Mouse (Mus musculus) mouse trophoblast stem cell (cell line): Measurements from ENCODE around the gene Rbfox2.

Experiments
- in situ Hi-C, 2 experiments: fragments of 300-500 bp; cut with MseI, MboI; formaldehyde crosslinking; loops; 2 replicates in 1 of 2; 3 replicates in 1 of 2; pipeline ENCODE4 v1.15.1; 2025

Rbfox2 gene

DNA sequence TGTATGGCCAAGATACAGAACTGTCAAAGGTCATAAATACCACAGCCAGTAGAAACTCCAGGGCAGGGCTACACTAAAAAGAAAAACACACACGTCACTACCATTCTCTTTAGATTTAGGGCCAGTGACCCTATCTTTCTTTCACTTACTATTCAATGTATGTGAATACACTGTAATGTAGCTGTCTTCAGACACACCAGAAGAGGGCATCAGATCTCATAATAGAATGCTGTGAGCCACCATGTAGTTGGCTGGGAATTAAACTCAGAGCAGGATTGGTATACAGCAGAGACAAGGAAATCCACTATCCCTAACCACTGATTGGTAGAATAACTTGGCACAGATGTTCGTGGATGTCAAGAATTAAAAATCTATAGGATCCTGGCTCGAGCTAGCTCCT lies 76.7 kb downstream of the Rbfox2 start:
- in situ Hi-C loops: no loop called here

- in situ Hi-C loops: loop anchor here (10.0 kb wide), 1 partner anchor 138 kb away; no protein-coding TSS in a partner anchor
Measured at GRCm38 (mm10) chr15:77226831-77227354, 79.9 kb downstream of the Rbfox2 start.

GRCm38 (mm10) chr15:77225858-77226257 lies 80.9 kb downstream of the Rbfox2 start:
- in situ Hi-C loops: loop anchor here (10.0 kb wide), 1 partner anchor 139 kb away; no protein-coding TSS in a partner anchor

GRCm38 (mm10) chr15:77225274-77225673 lies 81.5 kb downstream of the Rbfox2 start:
- in situ Hi-C loops: loop anchor here (10.0 kb wide), 1 partner anchor 140 kb away; no protein-coding TSS in a partner anchor

DNA sequence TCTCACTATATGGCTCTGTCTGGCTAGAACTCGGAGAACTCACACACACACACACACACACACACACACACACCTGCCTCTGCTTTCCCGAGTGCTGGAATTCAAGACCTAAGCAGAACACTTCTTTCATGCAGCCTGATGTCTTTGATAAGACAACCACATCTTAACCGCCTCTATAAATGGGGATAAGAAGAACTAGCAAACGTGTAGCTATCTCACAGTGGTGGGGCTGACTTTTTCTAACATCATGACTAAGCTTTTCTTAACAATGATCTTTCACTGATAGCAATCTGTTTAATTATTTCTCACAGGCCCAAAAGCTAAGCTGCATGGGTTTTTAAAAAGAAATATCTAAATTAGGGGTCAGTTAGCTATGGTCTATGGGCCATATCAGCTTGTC lies 86.0 kb downstream of the Rbfox2 start:
- in situ Hi-C loops: loop anchor here (10.0 kb wide), 1 partner anchor 144 kb away; no protein-coding TSS in a partner anchor

GRCm38 (mm10) chr15:77220137-77220536 lies 86.7 kb downstream of the Rbfox2 start:
- in situ Hi-C loops: loop anchor here (10.0 kb wide), 1 partner anchor 145 kb away; no protein-coding TSS in a partner anchor

GRCm38 (mm10) chr15:77219571-77219970 lies 87.2 kb downstream of the Rbfox2 start:
- in situ Hi-C loops: no loop called here

DNA sequence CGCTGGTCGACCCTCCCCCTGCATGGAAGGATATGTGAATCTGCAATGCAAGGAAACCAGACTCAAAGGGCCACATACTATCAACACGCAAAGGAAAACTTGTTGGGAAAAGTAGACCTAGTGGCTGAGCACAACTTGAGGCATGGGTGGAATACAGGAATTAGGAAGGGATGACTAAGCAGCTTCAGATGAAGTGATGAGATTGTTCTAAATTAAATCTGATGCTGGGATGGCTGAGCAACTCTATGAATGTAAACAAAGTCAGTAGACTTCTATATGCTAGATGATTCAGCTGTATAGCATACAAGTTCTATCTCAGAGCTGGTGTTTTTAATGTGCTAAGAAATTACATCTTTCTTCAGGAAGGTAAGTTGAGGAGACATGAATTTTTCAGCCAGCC lies 88.8 kb downstream of the Rbfox2 start:
- in situ Hi-C loops: no loop called here

DNA sequence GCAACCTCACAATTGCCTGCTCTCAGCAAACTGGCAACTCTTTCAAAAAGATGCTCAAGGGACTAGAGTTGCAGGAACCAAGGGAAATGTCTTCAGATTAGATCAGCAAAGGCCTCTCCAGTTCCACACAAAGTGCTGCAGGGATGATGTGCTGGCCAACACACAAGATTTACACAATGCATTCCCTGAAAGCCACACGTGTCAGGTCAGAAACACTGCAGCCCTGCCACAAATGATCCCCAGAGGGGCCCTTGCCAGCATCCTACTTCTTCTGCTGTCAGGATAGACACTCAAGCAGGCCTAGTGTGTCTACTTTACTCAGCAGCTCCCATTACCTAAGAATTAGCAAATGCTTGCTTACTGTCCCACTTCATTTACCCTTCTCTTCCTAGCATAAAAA lies 89.3 kb downstream of the Rbfox2 start:
- in situ Hi-C loops: no loop called here

DNA sequence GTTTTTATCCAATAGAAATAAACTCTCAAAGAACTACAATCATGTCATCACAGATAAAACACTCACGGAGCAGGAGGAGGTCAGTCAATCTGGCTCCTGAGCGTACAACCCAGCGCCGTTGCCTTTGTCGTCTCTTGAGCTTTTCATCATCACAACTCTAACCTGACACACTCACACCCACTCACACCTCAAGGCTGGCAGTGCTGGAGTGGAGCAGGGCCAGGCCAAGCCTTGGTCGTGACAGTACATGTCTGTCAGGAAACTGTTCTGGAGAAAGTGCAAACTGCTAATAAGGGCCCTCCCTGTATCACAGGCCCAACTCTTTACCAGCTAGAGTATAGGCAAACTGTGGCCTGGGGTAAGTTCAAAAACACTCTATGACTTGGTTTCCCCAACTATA lies 90.1 kb downstream of the Rbfox2 start:
- in situ Hi-C loops: no loop called here

DNA sequence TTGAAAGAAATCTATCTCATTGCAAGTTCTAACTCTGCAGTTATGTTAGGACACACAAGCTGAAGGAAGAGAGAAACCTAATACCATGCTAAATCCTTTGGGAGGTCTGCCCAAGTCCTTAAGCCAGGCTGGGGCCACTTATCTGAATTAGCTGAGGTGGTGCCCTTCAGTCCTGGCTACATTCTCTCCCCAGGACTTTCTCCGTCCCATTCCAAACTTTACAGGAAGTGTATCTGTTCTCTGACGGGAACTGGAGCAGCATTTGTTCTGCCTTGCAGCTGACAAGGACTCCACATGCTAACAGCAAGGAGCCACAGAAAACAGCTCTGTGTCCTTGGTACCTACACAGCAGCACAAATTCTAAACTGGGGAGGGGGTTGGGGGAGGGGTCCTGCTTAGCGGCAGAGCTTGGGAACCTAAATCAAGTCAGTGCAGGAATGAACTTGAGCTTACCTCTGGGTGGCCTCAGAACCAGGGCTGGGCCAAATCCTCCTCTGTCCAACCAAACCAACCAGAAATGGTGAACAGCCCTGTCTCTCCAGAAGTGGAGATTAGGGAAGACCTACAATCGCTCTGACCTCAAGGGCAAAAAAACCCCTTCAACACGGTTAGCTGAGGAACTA lies 91.5 kb downstream of the Rbfox2 start:
- in situ Hi-C loops: no loop called here

GRCm38 (mm10) chr15:77214410-77215107 lies 92.2 kb downstream of the Rbfox2 start:
- in situ Hi-C loops: no loop called here

DNA sequence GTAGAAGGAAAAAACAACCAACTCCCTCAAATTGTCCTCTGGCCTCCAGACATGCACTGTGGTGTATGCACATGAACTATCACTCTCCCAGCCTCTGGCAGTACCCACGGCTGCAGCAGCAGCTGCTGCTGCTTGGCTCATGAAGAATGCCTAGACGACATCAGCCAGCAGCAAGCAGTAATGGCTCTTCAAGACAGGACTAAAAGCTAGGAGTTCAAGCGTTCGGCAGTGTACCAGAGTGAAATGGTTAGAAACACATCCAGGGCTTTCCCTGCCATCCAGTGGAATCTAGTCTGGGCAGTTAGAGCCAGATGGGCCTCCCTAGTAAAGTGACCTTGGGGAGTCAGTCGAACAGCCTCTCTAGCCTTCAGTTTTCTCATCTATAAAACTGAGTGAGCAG lies 93.0 kb downstream of the Rbfox2 start:
- in situ Hi-C loops: no loop called here

DNA sequence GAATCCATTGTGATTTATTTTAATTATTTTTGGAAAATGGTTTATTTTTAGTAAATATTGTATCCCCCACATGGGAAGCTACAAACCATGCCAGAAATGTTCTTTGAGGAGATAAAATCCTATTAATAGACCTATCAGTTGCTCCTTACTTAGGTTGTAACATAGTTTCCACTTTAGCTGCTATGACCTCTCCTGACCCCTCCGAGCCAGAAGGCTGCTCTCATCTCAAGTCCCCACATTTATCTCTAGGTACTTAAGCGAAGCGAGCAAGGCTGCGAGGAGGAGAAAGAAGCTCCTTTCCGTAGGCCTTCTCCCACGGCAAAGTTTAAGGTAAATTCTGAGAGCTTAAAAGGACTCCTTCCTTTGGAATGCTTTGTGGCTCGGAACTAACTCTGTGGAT lies 94.0 kb downstream of the Rbfox2 start:
- in situ Hi-C loops: no loop called here

GRCm38 (mm10) chr15:77212217-77212757 lies 94.5 kb downstream of the Rbfox2 start:
- in situ Hi-C loops: no loop called here

- in situ Hi-C loops: no loop called here
Measured at GRCm38 (mm10) chr15:77206996-77207395, 99.8 kb downstream of the Rbfox2 start.

DNA sequence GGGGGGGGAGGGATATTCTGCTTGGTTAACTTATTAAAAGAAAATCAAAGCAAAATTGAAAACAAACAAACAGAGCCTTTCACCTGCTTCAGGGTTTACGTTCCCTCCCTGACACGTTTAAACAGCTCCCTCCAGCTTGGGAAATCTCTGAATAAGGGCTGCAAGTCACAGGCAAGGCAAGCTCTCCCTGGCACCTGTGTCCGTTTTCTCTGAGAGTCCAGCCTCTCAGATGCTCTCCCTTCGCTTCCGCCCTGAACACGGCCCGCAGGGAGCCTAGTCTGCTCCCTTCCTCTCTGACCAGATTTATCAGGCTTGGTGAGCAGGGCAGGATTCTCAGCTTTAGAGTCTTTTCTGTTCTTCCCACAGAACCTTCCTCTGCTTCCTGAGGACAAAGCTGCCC lies 101.9 kb downstream of the Rbfox2 start:
- in situ Hi-C loops: no loop called here

DNA sequence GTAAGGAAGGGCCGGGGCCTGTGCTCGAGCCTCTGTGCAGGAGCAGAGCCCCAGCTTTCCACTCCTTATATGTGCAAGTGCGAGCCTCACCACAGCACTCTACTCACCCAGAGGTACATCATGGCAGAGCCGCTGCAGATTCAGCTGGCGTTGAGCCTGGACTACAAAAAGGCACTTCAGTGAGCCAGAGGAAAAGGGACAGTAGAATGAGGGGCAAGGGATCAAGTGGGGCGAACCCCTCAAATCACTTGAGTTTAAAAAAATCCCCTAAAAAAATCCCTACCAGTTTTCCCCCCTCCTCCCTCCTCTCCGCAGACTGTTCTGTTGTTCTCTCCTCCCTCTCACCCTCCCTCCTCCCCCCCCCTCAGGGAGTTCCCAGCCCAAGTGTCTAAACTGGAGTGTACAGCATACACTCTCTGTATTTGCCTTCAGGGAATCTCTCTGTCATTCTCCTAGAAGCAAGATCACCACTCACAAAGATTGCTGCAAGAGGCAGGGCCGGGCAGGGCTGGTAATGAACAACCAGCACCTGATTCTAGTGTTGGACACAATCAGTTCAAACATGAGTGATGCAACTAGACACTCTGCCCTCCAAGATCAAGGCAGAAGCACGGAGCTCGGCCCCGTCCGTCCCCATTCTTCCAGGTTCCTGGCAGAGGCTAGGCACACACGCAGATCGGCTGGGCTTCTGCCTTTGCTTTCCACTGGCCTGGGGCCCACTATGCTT lies 103.4 kb downstream of the Rbfox2 start:
- in situ Hi-C loops: no loop called here

- in situ Hi-C loops: no loop called here
Measured at GRCm38 (mm10) chr15:77202881-77203254, 103.9 kb downstream of the Rbfox2 start.

GRCm38 (mm10) chr15:77202223-77202622 lies 104.6 kb downstream of the Rbfox2 start:
- in situ Hi-C loops: no loop called here

DNA sequence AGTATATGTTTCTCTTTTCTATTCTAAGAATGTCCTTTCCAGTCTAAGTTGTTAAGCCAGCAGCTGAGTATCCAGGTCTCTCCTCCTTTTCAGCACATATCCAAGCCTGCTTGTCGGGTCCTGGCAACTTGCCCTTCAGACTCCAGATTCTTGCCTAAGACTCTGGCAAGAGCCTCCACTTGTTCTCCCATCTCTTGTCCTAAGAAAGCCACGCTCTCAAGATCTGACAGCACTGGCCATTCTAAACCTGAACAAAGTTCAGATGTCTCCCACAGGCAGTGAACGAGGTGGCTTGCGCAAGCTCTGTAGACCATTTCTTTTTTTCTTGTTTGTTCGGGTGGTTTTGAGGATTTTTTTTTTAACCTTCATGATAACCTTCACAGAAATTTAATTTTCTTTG lies 110.0 kb downstream of the Rbfox2 start:
- in situ Hi-C loops: no loop called here

DNA sequence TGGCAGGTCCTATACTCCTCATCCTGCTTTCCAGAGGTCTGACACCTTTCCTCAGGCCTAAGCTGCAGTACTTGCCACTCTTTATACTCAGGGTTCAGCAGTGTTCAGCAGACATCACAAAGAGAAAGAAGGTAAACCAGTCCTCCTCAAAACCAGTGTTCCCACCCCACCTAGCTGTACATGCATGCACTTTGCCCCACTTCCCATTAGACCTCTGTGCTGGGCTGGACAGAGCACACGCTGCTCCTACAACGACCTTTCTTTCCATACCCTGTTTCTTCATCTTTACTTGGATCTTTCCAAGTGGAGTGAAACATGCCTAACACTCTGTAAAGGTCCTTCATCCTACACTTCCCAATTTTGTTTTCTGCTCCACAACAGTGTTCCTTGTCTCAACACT lies 110.8 kb downstream of the Rbfox2 start:
- in situ Hi-C loops: no loop called here
